Mouse (Mus musculus) testis, adult 2 months (tissue): Measurements from ENCODE around the gene Cnnm4. TPM values are rescaled to one million over a fixed set of nuclear protein-coding genes. Genes with fewer than 3 reads are reported as not detected.

ENCODE experiments used
- H3K27ac ChIP-seq: fragments of 200-500 bp; 2 replicates; pipeline ENCODE4 v1.5.1; 2012; ENCODE audit warnings: low read depth, low read length; ENCODE audit not compliant: control insufficient read depth, insufficient read depth
- H3K27me3 ChIP-seq: fragments of 200-500 bp; 2 replicates; pipeline ENCODE4 v1.6.1; 2012; ENCODE audit warnings: mild to moderate bottlenecking, low read length, moderate library complexity; ENCODE audit not compliant: control insufficient read depth, insufficient read depth
- H3K36me3 ChIP-seq: fragments of 200-500 bp; 2 replicates; pipeline ENCODE4 v1.6.1; 2012; ENCODE audit warnings: mild to moderate bottlenecking, low read length; ENCODE audit not compliant: control insufficient read depth, insufficient read depth
- H3K4me1 ChIP-seq: fragments of 200-500 bp; 2 replicates; pipeline ENCODE4 v1.6.1; 2012; ENCODE audit warnings: low read length; ENCODE audit not compliant: control insufficient read depth, insufficient read depth
- H3K4me3 ChIP-seq: fragments of 200-500 bp; 2 replicates; pipeline ENCODE4 v1.5.1; 2012; ENCODE audit warnings: low read depth, mild to moderate bottlenecking, low read length, moderate library complexity, mixed read lengths; ENCODE audit not compliant: control insufficient read depth
- CTCF ChIP-seq: fragments of 200-500 bp; IDR thresholded peaks from 2 replicates; pipeline ENCODE4 v1.5.1; 2012; ENCODE audit warnings: low read depth, mild to moderate bottlenecking, inconsistent platforms, low read length, moderate library complexity; ENCODE audit not compliant: control insufficient read depth, insufficient read depth, insufficient replicate concordance
- POLR2A ChIP-seq: fragments of 200-500 bp; IDR thresholded peaks from 2 replicates; pipeline ENCODE4 v1.6.1; 2012; ENCODE audit warnings: low read depth, mild to moderate bottlenecking, inconsistent platforms, low read length, moderate library complexity; ENCODE audit not compliant: control insufficient read depth
- polyA plus RNA-seq: library from polyadenylated mRNA; depleted of rRNA; stranded (reverse); fragments of >200 nt; gene quantifications from 2 replicates; pipeline ENCODE4 v1.2.3, GENCODE M21; 2012

The Cnnm4 gene
- polyA plus RNA-seq, 1 experiment = 14.6 TPM

GRCm38 (mm10) chr1:36522210-36522609 lies 50.8 kb downstream of the Cnnm4 start:
- no peaks in the 10 kb centered on the region for H3K4me1 ChIP-seq
- TF ChIP-seq CTCF = no peak
- TF ChIP-seq POLR2A = no peak
- no peak overlapping the region for H3K27ac ChIP-seq
- peaks cover 2% of the 10 kb centered on the region for H3K36me3 ChIP-seq
- H3K27me3 ChIP-seq = no peaks in the 10 kb centered on the region
- no peak overlapping the region for H3K4me3 ChIP-seq

- TF ChIP-seq CTCF (no peak), POLR2A (no peak)
- no peak overlapping the region for H3K27ac ChIP-seq
- no peak overlapping the region for H3K4me3 ChIP-seq
- H3K4me1 ChIP-seq = no peaks in the 10 kb centered on the region
- peaks cover 2% of the 10 kb centered on the region for H3K36me3 ChIP-seq
- no peaks in the 10 kb centered on the region for H3K27me3 ChIP-seq
These were observed 52.1 kb downstream of the Cnnm4 start for GRCm38 (mm10) chr1:36523332-36524013.

- Histone ChIP-seq H3K4me1 (no peaks in the 10 kb centered on the region), H3K4me3 (no peak overlapping the region), H3K27ac (no peak overlapping the region), H3K27me3 (no peaks in the 10 kb centered on the region), H3K36me3 (peaks cover 2% of the 10 kb centered on the region)
- TF ChIP-seq POLR2A (no peak), CTCF (no peak)
These were observed 52.6 kb downstream of the Cnnm4 start for GRCm38 (mm10) chr1:36524058-36524457.

GRCm38 (mm10) chr1:36525774-36526173 lies 54.4 kb downstream of the Cnnm4 start:
- peaks cover 2% of the 10 kb centered on the region for H3K36me3 ChIP-seq
- H3K27ac ChIP-seq = no peak overlapping the region

GRCm38 (mm10) chr1:36526903-36527302 lies 55.5 kb downstream of the Cnnm4 start:
- Histone ChIP-seq H3K27ac (no peak overlapping the region), H3K4me1 (peaks cover 2% of the 10 kb centered on the region; the same call in 1 of the 2 replicates), H3K27me3 (no peaks in the 10 kb centered on the region), H3K4me3 (no peak overlapping the region), H3K36me3 (peaks cover 2% of the 10 kb centered on the region; the same call in 1 of the 2 replicates)
- TF ChIP-seq POLR2A = no peak
- no peak for TF ChIP-seq CTCF

More at GRCm38 (mm10) chr1:36525774-36526173, 54.4 kb downstream of the Cnnm4 start:
- no peak overlapping the region for H3K4me3 ChIP-seq
- no peaks in the 10 kb centered on the region for H3K4me1 ChIP-seq
- TF ChIP-seq CTCF (no peak), POLR2A (no peak)
- no peaks in the 10 kb centered on the region for H3K27me3 ChIP-seq

GRCm38 (mm10) chr1:36528351-36528750 lies 56.9 kb downstream of the Cnnm4 start:
- H3K27ac ChIP-seq = no peak overlapping the region
- H3K4me1 ChIP-seq = peaks cover 2% of the 10 kb centered on the region; the same call in 1 of the 2 replicates
- H3K4me3 ChIP-seq = no peak overlapping the region
- no peaks in the 10 kb centered on the region for H3K27me3 ChIP-seq
- TF ChIP-seq CTCF (no peak), POLR2A (no peak)
- H3K36me3 ChIP-seq = peaks cover 2% of the 10 kb centered on the region; the same call in 1 of the 2 replicates

GRCm38 (mm10) chr1:36529274-36529673 lies 57.9 kb downstream of the Cnnm4 start:
- TF ChIP-seq POLR2A (no peak), CTCF (no peak)
- no peaks in the 10 kb centered on the region for H3K27me3 ChIP-seq
- no peak overlapping the region for H3K4me3 ChIP-seq
- no peak overlapping the region for H3K27ac ChIP-seq
- peaks cover 2% of the 10 kb centered on the region; the same call in 1 of the 2 replicates for H3K36me3 ChIP-seq
- H3K4me1 ChIP-seq = peaks cover 2% of the 10 kb centered on the region; the same call in 1 of the 2 replicates
